Mouse (Mus musculus): Measurements from ENCODE around the gene Rnf181.

The Rnf181 gene

DNA sequence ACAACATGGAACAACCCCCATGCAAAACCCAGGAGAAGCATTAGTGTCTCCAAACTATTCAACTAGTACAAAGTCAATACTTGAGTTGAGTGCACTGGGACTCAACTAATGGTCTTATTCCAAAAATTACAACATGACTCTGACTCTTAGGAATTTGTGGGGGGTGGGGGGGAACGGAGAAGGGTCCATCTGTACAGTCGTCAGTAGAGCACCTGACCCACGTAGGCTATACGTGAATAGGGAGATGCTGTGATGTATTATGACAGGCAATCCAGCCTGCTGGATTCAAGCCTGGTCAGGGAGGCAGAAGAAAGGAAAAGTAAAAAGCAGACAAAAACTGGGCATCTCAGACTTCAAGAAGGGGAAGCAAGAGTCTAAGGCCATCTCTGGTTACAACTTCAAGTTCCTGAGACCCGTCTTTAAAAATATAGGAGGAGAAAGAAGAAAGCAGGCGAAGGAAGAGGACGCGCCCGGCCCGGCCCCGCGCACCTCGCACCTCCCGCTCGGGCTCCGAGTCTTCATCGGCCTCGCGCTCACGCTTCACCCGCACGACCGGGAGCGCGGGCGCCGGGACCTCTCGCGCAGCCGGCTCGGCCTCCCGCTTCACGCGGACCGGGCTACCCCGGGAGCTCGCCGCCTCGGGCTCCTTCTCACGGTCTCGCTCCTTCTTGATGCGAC, 22.2 kb downstream of the Rnf181 start:
- in situ Hi-C loops (cut with MboI; ENCODE audit: unreplicated experiment in 2 of 2) = no loop called here

DNA sequence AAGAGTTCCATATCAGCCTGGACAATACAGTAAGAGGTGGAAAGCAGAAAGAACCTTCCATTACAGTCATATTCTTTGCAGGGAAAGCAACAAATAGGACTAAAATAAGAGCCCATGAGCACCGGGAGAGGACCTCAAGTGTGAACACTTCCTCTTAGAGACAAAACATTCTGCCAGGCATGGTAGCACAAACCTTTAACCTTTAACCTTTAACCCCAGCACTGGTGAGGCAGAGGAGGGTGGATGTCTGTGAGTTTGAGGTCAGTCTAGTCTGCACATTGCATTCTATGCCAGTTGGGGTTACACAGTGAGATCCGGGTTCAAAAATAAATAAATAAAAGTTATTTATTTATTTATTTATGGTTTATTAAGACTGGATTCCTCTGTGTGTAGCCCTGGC, 26.3 kb downstream of the Rnf181 start:
- in situ Hi-C loops (cut with MboI; ENCODE audit: unreplicated experiment in 2 of 2) = no loop called here

DNA sequence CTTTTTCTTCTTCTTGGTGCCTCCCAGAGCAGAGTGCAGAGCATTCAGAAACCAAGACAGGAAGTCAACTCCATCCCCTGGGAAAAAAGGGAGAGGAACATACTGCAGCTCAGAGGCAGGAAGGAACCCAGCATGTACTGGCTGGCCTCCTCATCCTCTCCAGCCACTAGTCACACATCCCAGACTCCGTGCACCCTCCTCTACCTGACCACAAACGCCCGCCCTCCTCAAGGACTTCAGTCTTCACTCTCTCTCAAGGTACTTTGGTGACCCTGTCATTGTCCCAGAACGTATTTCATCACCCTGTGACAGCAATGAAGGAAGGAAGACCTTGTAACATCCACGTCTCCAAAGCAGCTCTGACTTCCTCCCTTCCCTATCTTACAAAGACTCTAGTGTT, 33.6 kb downstream of the Rnf181 start:
- in situ Hi-C loops (cut with MboI; ENCODE audit: unreplicated experiment in 2 of 2) = no loop called here

DNA sequence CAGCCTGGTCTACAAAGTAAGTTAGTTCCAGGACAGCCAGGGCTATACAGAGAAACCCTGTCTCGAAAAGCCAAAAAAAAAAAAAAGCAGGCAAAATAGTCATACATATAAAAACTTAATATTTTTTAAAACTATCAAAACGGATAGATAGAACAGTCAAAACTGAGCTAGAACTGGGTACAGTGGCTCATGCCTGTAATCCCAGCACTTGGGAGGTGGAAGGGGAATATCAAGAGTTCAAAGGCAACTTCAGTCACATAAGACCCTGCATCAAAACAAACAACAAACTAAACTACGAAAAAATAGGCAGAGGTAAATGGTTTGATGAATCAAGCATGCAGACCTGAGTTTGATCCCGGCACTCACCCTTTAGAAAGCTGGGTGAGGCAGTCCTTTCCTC, 36.6 kb downstream of the Rnf181 start:
- in situ Hi-C loops (cut with MboI; ENCODE audit: unreplicated experiment in 2 of 2) = no loop called here

DNA sequence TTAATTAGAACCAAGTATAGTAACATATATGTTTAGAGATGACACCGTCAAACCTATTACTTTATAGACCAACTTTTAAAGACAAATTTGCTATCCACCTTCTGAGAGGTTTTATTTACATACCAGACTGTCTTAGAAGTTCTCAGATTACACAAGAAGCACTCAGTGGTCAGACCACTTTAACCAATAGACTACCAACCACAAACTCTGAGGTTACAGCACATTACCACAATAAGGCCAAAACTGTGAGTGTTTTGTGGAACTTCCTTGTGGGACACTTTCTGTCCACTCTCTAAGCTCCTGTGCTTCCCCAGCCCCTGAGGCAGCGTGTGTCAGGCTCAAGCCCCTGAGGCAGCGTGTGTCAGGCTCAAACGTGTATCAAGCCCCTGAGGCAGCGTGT, 37.7 kb downstream of the Rnf181 start:
- in situ Hi-C loops (cut with MboI; ENCODE audit: unreplicated experiment in 2 of 2) = no loop called here

DNA sequence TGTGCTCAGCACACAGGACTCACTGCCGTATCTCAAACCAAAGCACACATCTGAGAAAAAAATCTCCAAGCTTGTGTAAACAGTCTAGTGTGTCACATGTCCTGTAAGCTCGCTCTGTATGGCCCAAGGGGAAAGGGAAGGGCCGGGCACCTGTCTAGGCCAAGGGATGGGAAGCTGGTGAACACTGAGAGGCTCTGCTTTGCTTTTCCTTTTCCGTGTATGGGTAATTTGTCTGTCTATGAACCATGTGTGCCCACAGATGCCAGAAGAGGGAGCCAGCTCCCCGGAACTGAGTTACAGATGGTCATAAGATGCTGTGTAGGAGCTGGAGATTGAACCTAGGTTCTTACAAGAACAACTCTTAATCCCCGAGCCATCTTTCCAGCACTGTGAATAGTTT, 40.5 kb downstream of the Rnf181 start:
- in situ Hi-C loops (cut with MboI; ENCODE audit: unreplicated experiment in 2 of 2) = no loop called here

DNA sequence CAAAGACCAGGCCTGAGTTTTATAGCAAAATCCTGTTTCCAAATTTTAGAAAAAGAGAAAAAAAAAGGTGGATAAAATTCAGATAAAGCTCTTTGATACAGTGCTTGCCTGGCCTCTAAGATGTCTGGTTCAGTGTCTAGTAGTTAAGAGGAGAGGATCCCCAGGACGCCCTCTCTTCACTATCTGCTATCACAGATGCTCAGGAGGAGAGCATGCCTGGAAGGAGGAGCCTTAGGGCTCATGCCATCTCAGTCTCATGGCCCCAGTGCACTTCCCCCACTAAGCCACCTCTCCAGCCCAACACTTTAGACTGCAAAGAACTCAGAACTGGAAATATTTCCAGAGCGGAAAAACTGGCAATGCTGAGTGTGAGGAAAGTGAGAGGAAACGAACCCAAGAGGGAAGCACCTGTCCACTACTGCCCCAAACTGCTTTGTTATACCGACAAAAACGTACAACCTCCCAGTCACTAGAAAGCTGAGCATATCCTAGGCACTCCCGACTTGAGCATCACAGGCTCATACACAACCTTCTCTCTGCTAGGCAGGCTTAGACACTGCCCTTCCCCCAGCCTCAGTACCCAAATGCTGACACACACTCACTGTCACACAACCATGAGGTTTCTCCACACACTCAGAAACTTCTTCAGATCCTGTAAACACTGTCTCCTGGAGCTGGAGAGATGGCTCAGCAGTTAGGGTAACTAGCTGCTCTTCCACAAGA, 42.8 kb downstream of the Rnf181 start:
- in situ Hi-C loops (cut with MboI; ENCODE audit: unreplicated experiment in 2 of 2) = no loop called here

DNA sequence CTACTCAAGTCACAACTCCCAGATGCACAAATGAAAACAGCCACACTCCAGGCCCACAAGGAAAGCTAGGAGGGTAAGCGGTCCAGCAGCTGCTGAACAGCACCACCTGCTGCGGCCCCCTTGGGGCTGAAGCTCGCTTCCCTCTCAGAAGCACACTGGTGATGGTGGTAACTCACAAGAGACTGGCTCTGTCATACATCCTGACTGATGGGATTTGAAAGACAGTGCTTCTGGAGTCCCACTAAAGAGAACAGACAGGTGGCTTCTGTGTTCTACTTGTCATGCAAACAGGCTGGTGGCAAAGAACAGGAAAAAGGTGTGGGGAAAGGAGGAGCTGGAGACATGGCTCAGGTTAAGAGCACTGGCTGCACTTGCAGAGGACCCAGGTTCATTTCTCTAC, 43.8 kb downstream of the Rnf181 start:
- in situ Hi-C loops (cut with MboI; ENCODE audit: unreplicated experiment in 2 of 2) = no loop called here

DNA sequence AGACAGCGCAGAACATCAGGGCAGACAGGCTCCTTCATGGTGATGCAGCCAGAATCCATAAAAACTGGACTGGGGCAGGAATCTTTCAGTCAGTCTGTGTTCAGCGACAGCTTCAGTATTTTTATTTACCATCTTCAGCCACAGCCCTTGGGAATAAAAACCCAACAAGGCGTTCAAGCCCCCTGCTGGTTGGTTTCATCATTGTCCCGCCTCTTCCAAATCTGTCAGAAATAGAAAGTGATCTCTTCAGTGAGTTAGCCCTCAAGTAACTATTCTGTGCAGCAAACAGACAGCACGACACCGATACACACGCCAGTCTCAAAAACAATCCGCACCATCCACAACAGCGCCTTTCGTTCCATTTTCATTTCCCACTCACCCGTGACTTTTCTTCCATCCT, 47.7 kb downstream of the Rnf181 start:
- in situ Hi-C loops (cut with MboI; ENCODE audit: unreplicated experiment in 2 of 2) = no loop called here

DNA sequence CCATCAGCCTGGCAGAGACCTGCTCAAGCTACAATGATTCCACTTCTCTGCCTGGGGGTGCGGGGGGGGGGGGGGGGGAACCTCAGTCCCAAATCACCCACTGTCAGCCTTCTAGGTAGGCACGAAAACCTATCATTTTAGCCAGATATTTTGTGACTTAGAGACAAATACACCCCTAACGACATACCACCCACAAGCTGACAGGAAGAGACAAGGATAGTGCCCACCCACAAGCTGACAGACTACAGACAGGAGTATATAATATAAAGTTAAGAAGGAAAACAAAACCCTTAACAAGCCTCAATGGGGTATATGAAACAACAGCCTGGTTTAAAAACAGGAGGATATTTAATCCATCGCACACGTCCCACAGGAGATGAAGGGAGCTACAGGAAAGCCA, 48.3 kb downstream of the Rnf181 start:
- in situ Hi-C loops (cut with MboI; ENCODE audit: unreplicated experiment in 2 of 2) = no loop called here

DNA sequence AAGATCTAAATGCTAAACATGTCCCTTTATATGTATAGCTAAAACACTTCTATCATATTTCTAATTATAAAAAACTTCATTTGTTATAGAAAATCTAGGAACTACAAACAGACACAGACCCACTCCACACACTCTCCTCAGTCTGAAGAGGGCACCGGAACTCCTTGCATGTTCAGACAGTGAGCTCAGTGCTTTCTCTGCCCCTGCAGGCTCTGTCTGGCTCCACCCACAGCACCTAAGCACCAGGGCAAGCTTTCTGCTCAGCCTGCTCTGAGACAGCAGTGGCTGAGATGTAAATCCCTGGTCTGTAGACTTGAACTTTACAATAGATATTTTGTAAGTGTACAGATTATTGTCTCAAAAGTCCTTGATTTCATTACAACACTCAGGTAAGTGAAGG, 50.7 kb downstream of the Rnf181 start:
- in situ Hi-C loops (cut with MboI; ENCODE audit: unreplicated experiment in 2 of 2) = no loop called here

DNA sequence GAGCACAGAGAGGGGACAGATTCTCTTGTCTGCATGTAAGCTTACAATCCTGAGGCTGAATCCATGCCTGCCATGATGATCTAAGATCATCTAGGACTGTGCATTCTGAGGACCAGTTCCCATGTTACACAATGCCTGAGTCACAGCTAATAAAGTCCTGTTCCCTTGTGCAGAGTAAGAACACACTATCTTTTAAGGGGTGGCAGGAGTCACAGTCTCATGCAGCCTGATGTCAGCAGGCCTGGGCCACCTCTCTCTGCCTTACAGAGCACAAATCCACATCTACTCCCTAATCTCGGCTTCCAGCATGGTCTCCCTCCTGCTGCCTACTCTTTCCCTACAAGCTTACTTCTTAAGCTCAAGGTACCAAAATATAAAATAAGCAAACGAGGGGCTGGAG, 51.4 kb downstream of the Rnf181 start:
- in situ Hi-C loops (cut with MboI; ENCODE audit: unreplicated experiment in 2 of 2) = no loop called here

DNA sequence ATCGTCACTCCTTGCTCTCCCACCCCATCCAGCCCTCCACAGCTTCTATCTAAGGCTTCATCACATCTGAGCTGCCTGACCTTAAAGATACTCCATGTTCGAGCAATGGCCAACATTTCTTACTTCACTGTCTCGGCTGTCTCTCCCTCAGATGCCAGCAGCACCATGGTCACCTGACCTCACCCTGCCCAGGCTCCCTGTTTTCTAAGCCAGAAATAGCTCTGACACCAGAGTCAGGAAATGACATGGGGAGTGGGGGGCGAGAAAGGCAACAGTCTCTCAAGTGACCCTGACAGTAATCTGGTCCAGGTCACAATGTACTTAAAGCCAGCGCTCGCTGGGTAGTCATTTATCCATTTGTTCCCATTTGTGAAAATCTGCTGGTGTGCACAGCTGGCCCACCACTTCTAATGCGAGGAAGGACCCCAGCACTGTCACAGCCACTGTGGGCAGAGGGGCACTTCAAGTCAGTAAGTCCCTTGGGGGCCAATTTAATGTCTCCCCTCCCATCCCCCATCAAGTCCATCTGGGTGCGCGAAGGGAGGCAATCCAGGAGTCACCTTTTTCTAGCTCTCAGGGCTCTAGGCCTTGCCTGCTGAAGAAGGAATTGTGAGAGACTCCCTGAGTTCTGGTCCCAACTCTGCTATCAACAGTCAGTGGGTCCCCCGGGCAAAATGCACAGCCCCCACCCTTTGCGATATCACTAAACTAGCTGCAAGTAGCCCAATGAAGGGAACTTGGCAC, 53.5 kb downstream of the Rnf181 start:
- in situ Hi-C loops (cut with MboI; ENCODE audit: unreplicated experiment in 2 of 2) = no loop called here

DNA sequence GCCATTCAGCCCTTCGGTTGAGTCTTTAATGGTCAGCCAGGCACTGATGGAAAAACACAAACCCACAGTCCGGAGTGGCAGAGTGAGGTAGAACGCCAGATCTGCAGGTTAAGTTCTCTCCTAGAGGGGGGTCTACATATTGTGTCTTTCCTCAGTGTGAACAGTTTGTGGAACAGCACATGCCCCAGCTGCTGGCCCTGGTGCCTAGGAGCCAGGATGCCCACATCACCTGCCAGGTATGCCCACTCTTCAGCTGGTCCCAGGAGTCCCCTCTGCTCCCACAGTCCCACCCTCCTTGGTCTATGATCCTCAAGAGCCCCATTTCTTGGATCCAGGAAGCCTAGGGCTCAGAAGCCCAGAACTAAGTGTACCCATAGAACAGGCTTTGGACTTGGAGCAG, 54.6 kb downstream of the Rnf181 start:
- in situ Hi-C loops (cut with MboI; ENCODE audit: unreplicated experiment in 2 of 2) = no loop called here

All from v-Abl transformed pro-B cells (cell line).